Mouse (Mus musculus): ENCODE measurements around the gene Psg22.
"Not testable (repeated sequence)": the region's sequence is repeated elsewhere in the genome, so short reads cannot be mapped to it uniquely, and the experiment has no call there.

DNA sequence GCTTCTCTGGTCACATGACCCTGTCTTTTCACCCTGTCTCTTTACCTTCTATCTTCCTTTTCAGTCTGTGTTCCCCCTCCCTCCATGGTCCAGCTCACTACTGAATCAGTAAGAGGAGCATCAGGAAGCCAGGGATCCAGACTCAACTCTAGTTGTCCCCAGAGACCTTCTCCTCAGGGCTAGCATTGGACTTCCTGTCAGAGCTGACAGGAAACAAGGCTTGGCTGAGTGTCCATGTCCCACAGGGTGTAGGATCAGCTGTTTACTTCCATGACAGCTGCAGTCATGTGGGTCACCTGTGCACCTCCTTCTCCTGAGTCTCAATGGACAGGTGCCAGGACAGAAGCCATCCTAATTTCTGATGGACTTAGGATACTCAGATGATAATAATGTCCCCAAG is 8.0 kb downstream of the Psg22 start:
- TF ChIP-seq CTCF (IDR thresholded peaks at IDR 0.05; ENCODE audit: low read depth, low read length); POLR2A (IDR thresholded peaks at IDR 0.05; ENCODE audit: extremely low read depth, insufficient read depth, low read length): not testable (repeated sequence)

Data from liver, adult 2 months (tissue).